ENCODE assay signal across 8 mouse cellular contexts in the genomic region with DNA sequence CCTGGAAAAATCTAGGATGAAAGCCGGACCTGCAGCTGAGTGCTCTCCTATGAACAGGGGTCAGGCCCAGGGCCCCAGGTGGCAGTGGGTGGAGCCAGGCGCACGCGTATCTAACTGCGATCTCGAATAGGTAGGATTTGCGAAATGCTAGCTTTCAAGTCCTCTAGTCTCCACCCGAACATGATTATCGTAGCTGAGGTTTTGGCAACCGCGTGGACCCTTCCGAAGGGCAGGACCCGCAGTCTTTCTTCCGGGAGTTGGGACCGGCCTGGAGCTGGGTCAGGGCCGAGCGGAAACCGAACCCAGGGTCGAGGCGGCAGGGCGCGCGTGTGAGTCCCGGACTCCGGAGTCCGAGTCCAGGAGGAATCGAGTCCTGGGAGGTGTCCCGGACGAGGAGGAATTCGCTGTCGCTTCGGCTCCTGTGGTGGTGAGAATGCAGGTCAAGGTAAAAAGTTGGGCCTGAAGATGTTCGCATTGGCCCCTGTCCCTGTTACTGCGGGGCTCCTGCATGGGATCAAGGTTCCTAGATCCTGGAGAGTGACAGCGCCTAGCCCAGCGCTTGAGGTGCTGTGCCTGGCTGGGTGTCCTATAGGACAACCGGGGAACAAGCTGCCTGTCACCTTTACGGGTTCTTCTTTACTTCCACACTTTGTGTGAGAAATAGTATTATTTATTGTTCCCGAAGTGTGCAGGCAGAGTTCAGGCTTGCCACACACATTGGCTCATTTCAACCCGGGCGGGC. TPM values are rescaled to one million over a fixed set of nuclear protein-coding genes. Genes with fewer than 3 reads are reported as not detected.
A peak's percentile ranks its signal among the peaks of the same experiment; 100 is the strongest.
DNase-seq lines count a peak whose midpoint lies in the region; ATAC-seq and TF ChIP-seq lines count a peak whose summit lies in the region.

Trpm6 (plus strand) TSS at position 386 of the 742 bp plus-strand sequence.

- 4% methylated on average over 41 of the region's 41 CpGs for WGBS in heart, embryonic 10.5 days
- 5% methylated on average over 41 of the region's 41 CpGs for WGBS in embryonic facial prominence, embryonic 13.5 days
- 6% methylated on average over 41 of the region's 41 CpGs for WGBS in intestine, embryonic 16.5 days
- WGBS in liver, embryonic 16.5 days (ENCODE audit: insufficient replicate concordance), result 6% methylated on average over 41 of the region's 41 CpGs
- WGBS in olfactory bulb, adult 2 months, result 8% methylated on average over 41 of the region's 41 CpGs

- no peaks in the 10 kb centered on the region for H3K4me1 ChIP-seq in heart, embryonic 10.5 days
- H3K4me1 ChIP-seq in embryonic facial prominence, embryonic 13.5 days, result peaks cover 8% of the 10 kb centered on the region; the same call in 1 of the 2 replicates
- 0 out of 2 replicates have a peak, but pooled peaks cover 2% of the 10 kb centered on the region for H3K4me1 ChIP-seq in intestine, embryonic 16.5 days (ENCODE audit: control insufficient read depth, insufficient read depth, low read length)
- no peaks in the 10 kb centered on the region for H3K4me1 ChIP-seq in liver, embryonic 16.5 days (ENCODE audit: control insufficient read depth, low read depth, low read length)
- H3K4me1 ChIP-seq in olfactory bulb, adult 2 months (ENCODE audit: control insufficient read depth, insufficient read depth, low read length), result peaks cover 7% of the 10 kb centered on the region

- H3K9me3 ChIP-seq in heart, embryonic 10.5 days, result no peaks in the 10 kb centered on the region
- H3K9me3 ChIP-seq in embryonic facial prominence, embryonic 13.5 days, result no peaks in the 10 kb centered on the region
- no peaks in the 10 kb centered on the region for H3K9me3 ChIP-seq in intestine, embryonic 16.5 days (ENCODE audit: control insufficient read depth, low read length)
- H3K9me3 ChIP-seq in liver, embryonic 16.5 days (replicated peaks; ENCODE audit: control insufficient read depth, low read length), result no peaks in the 10 kb centered on the region

- intact Hi-C loops in heart, postnatal 25 days (cut with DNase I), result no loop called here

- no peak for TF ChIP-seq POLR2A in olfactory bulb, adult 2 months (IDR thresholded peaks at IDR 0.05; ENCODE audit: insufficient read depth, low read depth, low read length)

- H3K4me3 ChIP-seq in heart, embryonic 10.5 days, result peak within 1 kb of the TSS; percentile 60
- peak within 1 kb of the TSS; percentile 46 for H3K4me3 ChIP-seq in embryonic facial prominence, embryonic 13.5 days
- H3K4me3 ChIP-seq in intestine, embryonic 16.5 days (ENCODE audit: low read length), result peak within 1 kb of the TSS; percentile 48
- H3K4me3 ChIP-seq in liver, embryonic 16.5 days (ENCODE audit: low read depth, low read length), result peak within 1 kb of the TSS; percentile 41
- H3K4me3 ChIP-seq in olfactory bulb, adult 2 months (ENCODE audit: insufficient read depth, low read depth, low read length), result peak within 1 kb of the TSS; percentile 25

- H3K27me3 ChIP-seq in heart, embryonic 10.5 days (ENCODE audit: insufficient read depth, poor library complexity, severe bottlenecking), result peaks cover 25% of the 10 kb centered on the region
- H3K27me3 ChIP-seq in embryonic facial prominence, embryonic 13.5 days, result peaks cover 21% of the 10 kb centered on the region
- H3K27me3 ChIP-seq in intestine, embryonic 16.5 days (replicated peaks; ENCODE audit: control insufficient read depth, insufficient read depth, low read length), result no peaks in the 10 kb centered on the region
- peaks cover 8% of the 10 kb centered on the region for H3K27me3 ChIP-seq in liver, embryonic 16.5 days (ENCODE audit: control insufficient read depth, insufficient read depth, low read depth, low read length)

- H3K27ac ChIP-seq in heart, embryonic 10.5 days, result no peak within 1 kb of the TSS
- H3K27ac ChIP-seq in embryonic facial prominence, embryonic 13.5 days, result no peak within 1 kb of the TSS
- no peak within 1 kb of the TSS for H3K27ac ChIP-seq in intestine, embryonic 16.5 days (ENCODE audit: low read length)
- H3K27ac ChIP-seq in liver, embryonic 16.5 days (ENCODE audit: low read length), result no peak within 1 kb of the TSS
- H3K27ac ChIP-seq in olfactory bulb, adult 2 months (ENCODE audit: insufficient read depth, low read depth, low read length), result no peak within 1 kb of the TSS

- ATAC-seq in embryonic facial prominence, embryonic 13.5 days (ENCODE audit: insufficient number of reproducible peaks, insufficient read depth, low FRiP score, low TSS enrichment, low read depth), result 0 out of 2 replicates have a peak, but pooled peaks have one; percentile 20
- peak; percentile 71 for ATAC-seq in intestine, embryonic 16.5 days
- ATAC-seq in liver, embryonic 16.5 days (ENCODE audit: low read depth), result no peak

- no peaks in the 10 kb centered on the region for H3K36me3 ChIP-seq in heart, embryonic 10.5 days
- H3K36me3 ChIP-seq in embryonic facial prominence, embryonic 13.5 days, result no peaks in the 10 kb centered on the region
- no peaks in the 10 kb centered on the region for H3K36me3 ChIP-seq in intestine, embryonic 16.5 days (ENCODE audit: control insufficient read depth, insufficient read depth, low read length)
- H3K36me3 ChIP-seq in liver, embryonic 16.5 days (ENCODE audit: control insufficient read depth, insufficient read depth), result no peaks in the 10 kb centered on the region

- H3K9ac ChIP-seq in embryonic facial prominence, embryonic 13.5 days, result peak within 1 kb of the TSS; percentile 64
- H3K9ac ChIP-seq in intestine, embryonic 16.5 days (ENCODE audit: low read depth, low read length), result peak within 1 kb of the TSS; percentile 58
- H3K9ac ChIP-seq in liver, embryonic 16.5 days (ENCODE audit: low read depth, low read length), result no peak within 1 kb of the TSS

- H3K4me2 ChIP-seq in embryonic facial prominence, embryonic 13.5 days, result peak within 1 kb of the TSS; percentile 84
- peak within 1 kb of the TSS; percentile 80 for H3K4me2 ChIP-seq in intestine, embryonic 16.5 days (ENCODE audit: low read depth, low read length)
- peak within 1 kb of the TSS; percentile 64 for H3K4me2 ChIP-seq in liver, embryonic 16.5 days (ENCODE audit: low read depth, low read length)

- no peak for TF ChIP-seq CTCF in olfactory bulb, adult 2 months (IDR thresholded peaks at IDR 0.05; ENCODE audit: insufficient read depth, low read depth, low read length)

- no peak for DNase-seq in heart, embryonic 10.5 days (ENCODE audit: low spot score)
- DNase-seq in heart, postnatal 25 days (ENCODE audit: low spot score), result no peak
- no peak for DNase-seq in B cell, adult 2 months
- no peak for DNase-seq in spleen, postnatal 10 days (ENCODE audit: low spot score in 2 of 2)

RNA-seq across cellular contexts. Expression of gene Trpm6, which starts in this region (rescaled TPM):
- polyA plus RNA-seq in heart, embryonic 10.5 days (2016; fragmentation: Nextera tagmentation; extraction: Ambion mirVana), result 0.11 and 0.23 TPM in 2 replicates
- under 1 TPM; 0.06 to 0.08 TPM for total RNA-seq in heart, postnatal 25 days (2021)
- polyA plus RNA-seq in embryonic facial prominence, embryonic 13.5 days (2015; fragmentation: Nextera tagmentation; extraction: Ambion mirVana), result 0.21 and 0.34 TPM in 2 replicates
- polyA plus RNA-seq in intestine, embryonic 16.5 days (2015; fragmentation: Nextera tagmentation; extraction: Ambion mirVana), result 0.07 and 0.11 TPM in 2 replicates
- 0.01 and 0.02 TPM in 2 replicates for polyA plus RNA-seq in liver, embryonic 16.5 days (2015; fragmentation: Nextera tagmentation; extraction: Ambion mirVana)
- polyA plus RNA-seq in olfactory bulb, adult 2 months (2012; ENCODE audit: insufficient read depth, insufficient read length, low replicate concordance, missing spikeins), result not detected in 2 replicates

Comparison
In these comparisons a context has a peak if more than half of its experiments do, and no peak if none do; other contexts are left out.
1. Peak in ATAC-seq, H3K4me3 ChIP-seq, H3K9ac ChIP-seq and H3K4me2 ChIP-seq in embryonic facial prominence, embryonic 13.5 days; RNA of the gene not detected or under 1 TPM.
2. Peak in ATAC-seq, H3K4me3 ChIP-seq, H3K9ac ChIP-seq and H3K4me2 ChIP-seq in intestine, embryonic 16.5 days; RNA of the gene not detected or under 1 TPM.